Mouse (Mus musculus): ENCODE results near the gene Tada3.
A peak's percentile ranks its signal among the peaks of the same experiment; 100 is the strongest.

Tada3 gene

DNA sequence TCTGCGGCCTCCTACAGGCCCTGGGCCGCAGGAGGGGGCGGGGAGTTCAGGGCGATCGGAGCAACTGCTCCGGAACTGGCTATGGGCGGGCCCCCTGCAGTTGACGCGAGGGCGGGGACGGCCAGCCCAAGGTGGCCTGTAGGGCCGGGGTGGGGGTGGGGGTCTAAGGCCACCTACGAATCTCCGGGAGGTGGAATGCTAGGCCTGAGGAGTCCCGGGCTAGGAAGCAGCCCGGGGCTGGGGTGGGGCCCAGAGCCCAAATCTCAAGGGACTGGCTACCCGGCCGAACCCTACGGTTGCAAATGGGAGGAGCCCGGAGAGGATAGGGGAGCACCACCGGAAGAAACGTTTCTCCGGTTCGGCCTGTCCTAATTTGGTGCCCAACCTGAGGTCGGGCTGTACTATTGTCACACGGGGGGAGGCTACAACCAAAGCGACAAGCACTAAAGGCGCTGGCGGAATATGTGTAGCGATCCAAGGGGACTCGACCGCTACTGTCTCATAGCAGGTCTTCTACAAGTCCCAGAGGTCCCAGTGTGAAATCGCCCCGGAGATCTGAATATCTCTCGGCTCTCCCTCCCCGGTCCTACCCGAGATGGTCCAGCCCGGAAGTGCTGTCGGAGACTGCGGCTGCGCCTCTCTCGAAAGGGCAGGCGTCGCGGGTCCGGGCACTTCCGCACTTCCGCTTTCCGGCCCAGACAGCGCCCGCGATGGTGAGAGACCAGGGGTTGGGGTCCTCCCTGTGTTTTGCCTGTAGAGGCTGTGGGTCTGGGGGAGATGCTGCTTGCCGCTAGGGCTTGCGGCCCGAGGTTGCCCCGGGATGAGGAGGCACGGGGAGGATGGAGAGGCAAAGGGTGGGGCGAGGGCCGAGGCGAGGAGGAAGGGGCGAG lies at the start of gene Tada3, which contains the start of gene Arpc4:
TSS of gene Tada3 (minus strand) at position 388 of the 890 bp plus-strand sequence.
TSS of gene Arpc4 (plus strand) at position 620 of the 890 bp plus-strand sequence.
- DNase-seq = peak; percentile 89

DNA sequence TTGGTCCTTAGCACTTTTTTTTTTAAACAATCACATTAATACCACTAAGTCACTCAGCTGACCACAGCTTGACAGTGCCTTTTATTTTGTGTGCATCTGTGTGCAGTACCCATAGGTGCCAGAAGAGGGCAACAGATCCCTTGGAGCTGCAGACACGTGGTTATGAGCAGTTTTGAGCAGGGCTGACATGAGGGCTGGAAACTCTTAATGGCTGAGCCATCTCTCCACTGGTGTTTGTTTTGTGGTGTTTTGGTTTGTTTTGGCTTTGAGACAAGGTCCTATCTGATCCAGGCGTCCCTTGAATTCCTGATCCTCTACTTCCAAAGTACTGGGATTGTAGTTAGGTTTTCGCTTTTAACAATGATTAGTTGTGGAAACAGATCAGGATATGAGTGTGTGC lies 49.7 kb upstream of the Tada3 start:
- DNase-seq = peak; percentile 46

DNA sequence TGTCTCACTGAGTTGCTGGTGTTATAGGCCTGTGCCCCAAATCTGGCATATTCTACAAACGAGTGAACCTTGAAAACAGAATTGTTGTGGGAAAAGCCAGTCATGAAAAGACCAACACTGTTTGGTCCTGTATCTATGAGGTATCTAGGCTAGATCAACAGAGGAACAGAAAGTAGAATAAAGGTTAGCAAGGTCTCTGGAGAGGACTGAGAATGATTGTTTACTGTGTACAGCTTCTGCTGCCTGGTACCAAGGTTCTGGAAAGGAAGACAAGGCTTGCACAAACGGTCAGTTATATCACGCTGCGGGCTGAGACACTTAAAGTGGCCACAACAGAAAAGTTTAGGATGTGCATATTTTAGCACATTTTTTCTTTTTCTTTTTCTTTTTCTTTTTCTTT lies 49.0 kb upstream of the Tada3 start:
- no peak for DNase-seq

GRCm38 (mm10) chr6:113424187-113424586 lies 46.5 kb upstream of the Tada3 start:
- no peak for DNase-seq

- DNase-seq = no peak
These were observed 45.3 kb upstream of the Tada3 start for GRCm38 (mm10) chr6:113423000-113423399.

DNA sequence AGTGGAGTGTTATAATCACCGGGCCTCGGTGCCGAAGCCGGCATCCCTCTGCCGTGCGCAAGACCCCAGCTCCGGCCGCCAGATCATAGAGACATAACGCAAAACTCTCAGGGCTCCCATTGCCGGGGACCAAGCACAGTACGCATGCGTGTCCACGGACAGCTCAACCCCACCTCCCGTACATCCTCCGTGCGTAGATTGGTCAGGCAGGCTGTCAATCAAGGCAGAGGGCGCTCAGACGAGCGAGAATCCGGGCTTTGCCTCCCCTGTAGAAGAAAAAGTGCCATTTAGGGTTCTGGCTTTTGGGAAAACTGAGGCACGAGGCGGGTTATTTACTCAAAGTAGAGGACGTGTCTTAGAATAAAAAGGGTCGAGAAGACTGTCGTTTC lies 41.5 kb upstream of the Tada3 start, which contains the start of gene Rpusd3:
TSS of gene Rpusd3 (minus strand) at position 142 of the 389 bp plus-strand sequence.
- DNase-seq = peak; percentile 100

- DNase-seq = peak; percentile 26
These were observed 40.9 kb upstream of the Tada3 start for GRCm38 (mm10) chr6:113418441-113419198.

DNA sequence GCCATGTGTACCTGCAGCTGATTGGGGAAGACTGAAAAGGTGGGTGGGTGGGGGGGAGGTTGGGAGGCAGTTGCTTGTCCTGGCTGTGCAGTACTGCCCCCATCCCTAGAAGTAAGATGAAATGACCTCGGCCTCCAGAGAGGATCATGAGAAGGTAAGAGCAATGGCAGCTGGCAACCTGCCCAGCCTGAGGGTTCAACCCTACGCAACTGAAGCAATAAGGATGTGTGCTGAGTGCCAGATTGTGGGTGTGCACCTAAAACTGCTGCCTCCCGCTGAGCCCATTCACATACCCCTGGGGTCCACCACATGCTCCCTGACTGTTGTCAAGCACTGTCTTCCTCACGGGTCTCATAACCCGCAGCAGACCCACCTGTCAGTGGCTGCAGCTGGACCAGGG lies 38.7 kb upstream of the Tada3 start:
- no peak for DNase-seq

- DNase-seq = no peak
These were observed 32.3 kb upstream of the Tada3 start for GRCm38 (mm10) chr6:113410001-113410400.

- peak; percentile 30 for DNase-seq
These were observed 29.0 kb upstream of the Tada3 start for GRCm38 (mm10) chr6:113406683-113407082.

DNA sequence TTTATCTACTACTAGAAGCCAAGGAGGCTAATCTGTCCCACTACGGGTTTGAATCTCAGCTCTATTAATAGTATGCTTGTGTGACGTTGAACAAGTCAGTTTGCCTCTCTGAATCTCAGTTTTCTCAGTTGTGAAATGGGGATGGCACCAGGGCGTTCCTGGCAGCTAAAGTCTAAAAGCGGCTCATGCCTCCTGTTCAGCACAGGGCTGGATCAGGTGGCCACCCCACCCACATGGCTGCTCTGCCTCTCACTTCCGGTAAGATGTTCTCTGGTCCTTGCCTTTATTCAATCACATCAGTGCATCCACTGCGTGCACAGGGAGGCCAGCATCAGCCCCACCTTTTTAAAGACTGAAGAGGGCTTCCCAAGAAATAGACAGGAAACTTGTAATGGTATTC lies 27.8 kb upstream of the Tada3 start:
- DNase-seq = no peak

GRCm38 (mm10) chr6:113404649-113405448 lies 27.2 kb upstream of the Tada3 start:
- no peak for DNase-seq

GRCm38 (mm10) chr6:113402094-113402493 lies 24.4 kb upstream of the Tada3 start:
- DNase-seq = no peak

DNA sequence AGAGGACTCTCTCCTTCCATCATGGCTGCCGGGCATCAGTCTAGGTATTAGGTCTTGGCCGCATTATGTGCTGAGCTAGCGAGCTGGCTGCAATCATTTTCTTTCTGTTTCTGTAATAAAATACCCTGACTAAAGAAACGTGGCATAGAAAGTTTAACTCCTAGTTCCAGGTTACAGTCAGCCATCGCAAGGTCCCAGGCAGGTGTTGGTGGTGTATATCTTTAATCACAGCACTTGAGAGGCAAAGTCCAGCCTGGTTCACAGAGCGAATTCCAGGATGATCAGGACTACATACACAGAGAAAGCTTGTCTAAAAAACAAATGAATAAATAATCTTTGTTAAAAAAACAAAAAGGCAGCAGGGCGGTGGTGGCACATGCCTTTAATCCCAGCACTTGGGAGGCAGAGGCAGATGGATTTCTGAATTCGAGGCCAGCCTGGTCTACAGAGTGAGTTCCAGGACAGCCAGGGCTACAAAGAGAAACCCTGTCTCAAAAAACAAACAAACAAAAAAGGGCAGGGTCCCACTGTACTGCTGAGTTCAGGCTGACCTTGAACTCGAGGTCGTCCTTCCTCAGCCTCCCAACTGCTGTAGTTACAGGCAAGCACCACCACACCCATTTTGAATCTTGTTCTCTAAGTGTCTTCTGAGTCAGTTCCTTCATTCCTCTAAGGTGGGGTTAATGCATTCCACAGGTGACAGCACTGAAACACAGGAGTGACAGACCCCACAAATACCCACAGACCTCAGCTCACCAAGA lies 18.8 kb upstream of the Tada3 start:
- no peak for DNase-seq

- no peak for DNase-seq
These were observed 17.8 kb upstream of the Tada3 start for GRCm38 (mm10) chr6:113395501-113395900.

- DNase-seq = no peak
These were observed 17.1 kb upstream of the Tada3 start for GRCm38 (mm10) chr6:113394811-113395210.

- DNase-seq = no peak
These were observed 16.3 kb upstream of the Tada3 start for GRCm38 (mm10) chr6:113393951-113394350.

DNA sequence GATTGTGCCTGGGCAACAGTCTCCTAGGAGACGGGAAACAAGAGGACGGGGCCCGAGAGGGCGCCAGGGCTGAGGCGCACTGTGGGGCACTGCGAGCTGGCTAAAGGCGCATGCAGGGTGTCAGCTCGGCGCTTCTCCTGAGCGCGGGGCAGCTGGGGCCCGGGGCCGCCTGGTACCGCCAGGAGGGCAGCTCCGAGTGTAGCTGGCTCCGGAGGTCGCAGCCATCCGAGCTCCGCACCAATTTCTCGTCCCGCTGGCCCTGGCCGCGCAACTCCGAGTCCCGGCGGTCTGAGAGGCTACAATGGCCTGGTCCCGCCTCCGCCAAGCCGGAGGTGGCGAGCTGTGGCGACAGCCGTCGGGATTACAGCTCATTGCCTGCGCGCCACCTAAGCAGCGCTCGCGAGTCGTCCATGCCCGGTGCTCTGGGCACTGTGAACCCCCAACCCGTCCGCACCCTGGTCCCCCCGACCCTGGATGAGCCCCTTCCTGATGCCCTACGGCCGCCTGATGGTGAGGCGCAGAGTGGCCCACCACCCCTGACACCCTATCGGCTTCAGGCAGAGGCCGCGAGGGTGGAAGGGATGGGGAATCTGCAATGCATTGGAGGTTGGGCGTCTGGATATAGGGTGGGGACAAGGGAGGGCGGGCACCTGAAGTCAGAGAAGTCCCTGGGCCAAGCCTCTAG lies 14.8 kb upstream of the Tada3 start:
- DNase-seq = peak; percentile 62

DNA sequence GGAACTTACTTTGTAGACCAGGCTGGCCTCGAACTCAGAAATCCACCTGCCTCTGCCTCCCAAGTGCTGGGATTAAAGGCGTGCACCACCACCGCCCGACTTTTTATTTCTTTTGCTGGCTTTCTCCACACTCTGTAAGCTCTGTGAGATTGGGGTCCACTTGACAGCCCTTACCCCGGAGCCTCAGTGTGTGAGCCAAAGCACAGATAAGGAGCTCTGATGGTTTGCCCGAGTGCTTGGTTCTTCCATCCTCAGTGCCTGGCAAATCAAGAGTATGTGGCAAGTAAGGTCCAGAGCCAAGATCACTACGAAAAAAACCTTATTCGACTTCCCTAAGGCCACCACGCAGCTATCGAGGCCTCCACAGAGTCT lies 14.3 kb upstream of the Tada3 start:
- DNase-seq = no peak

- DNase-seq = no peak
These were observed 13.0 kb upstream of the Tada3 start for GRCm38 (mm10) chr6:113390715-113391114.

DNA sequence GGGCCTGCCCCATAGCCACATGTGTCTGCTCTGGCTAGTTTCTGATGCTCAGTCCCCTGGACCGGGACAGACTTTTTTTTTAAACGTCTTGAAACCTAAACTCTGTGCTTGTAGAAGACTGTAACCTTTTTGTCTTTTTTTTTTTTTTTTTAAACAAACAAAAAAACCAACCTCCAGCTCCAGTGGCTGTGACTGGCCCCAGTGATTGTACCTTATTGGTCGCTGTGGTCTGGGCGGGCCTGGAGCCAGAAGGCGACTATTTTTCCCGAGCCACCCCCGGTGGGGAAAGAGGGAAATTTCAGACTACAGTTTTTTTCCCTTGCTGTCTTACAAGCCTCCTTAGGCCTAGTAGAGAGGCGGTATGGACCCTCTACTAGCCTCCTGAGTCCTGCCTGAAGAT lies 11.3 kb upstream of the Tada3 start, which contains the start of gene Ttll3:
TSS of gene Ttll3 (plus strand) at position 301 of the 400 bp plus-strand sequence.
- DNase-seq = no peak

- no peak for DNase-seq
These were observed 8.3 kb upstream of the Tada3 start for GRCm38 (mm10) chr6:113386025-113386424.
